Mouse (Mus musculus): Measurements from ENCODE around the gene Asrgl1. TPM values are rescaled to one million over a fixed set of nuclear protein-coding genes. Genes with fewer than 3 reads are reported as not detected.
A peak's percentile ranks its signal among the peaks of the same experiment; 100 is the strongest.

Asrgl1 gene
- total and polyA plus RNA-seq, 3 experiments: 15.6 to 36.2 (median 25.1) TPM

GRCm38 (mm10) chr19:9137159-9137558 is 1.7 kb upstream of the Asrgl1 start:
- DNase-seq (ENCODE audit: extremely low read depth): no peak
- Histone ChIP-seq H3K4me2 (ENCODE audit: insufficient read depth, low read depth, poor library complexity, severe bottlenecking) (no peak overlapping the region), H3K36me3 (replicated peaks in 1 of 2; ENCODE audit: control insufficient read depth in 1 of 2, insufficient read depth in 1 of 2, low read length in 1 of 2) (peaks cover 7 to 12% of the 10 kb centered on the region in 2 experiments), H3K27ac (ENCODE audit: insufficient read depth, low read depth) (no peak overlapping the region), H3K9me3 (replicated peaks; ENCODE audit: low read length) (no peaks in the 10 kb centered on the region), H3K4me3 (replicated peaks in 1 of 3; ENCODE audit: low read depth in 2 of 3, low read length in 2 of 3, poor library complexity in 1 of 3) (no peak overlapping the region), H3K9ac (ENCODE audit: insufficient read depth, low read depth) (no peak overlapping the region), H3K4me1 (ENCODE audit: control insufficient read depth in 1 of 2, insufficient read depth in 2 of 2) (peaks cover 5 to 38% of the 10 kb centered on the region in 2 experiments; a peak in 3 of 4 replicates), H3K79me2 (replicated peaks; ENCODE audit: control insufficient read depth, extremely low read depth, insufficient read depth, poor library complexity, severe bottlenecking) (peaks cover 10% of the 10 kb centered on the region), H3K27me3 (replicated peaks) (no peaks in the 10 kb centered on the region)
- dilution Hi-C loops (cut with MboI; ENCODE audit: extremely low pct_ligation_motif_present, extremely low pct_unique_long_range_greater_than_20kb, low sequenced_read_pairs): no loop called here
- TF ChIP-seq ZNF384 (IDR thresholded peaks at IDR 0.05; ENCODE audit: low read depth, low read length): peak; percentile 61
- no peak for TF ChIP-seq GABPA (IDR thresholded peaks at IDR 0.05; ENCODE audit: insufficient replicate concordance, low read depth, low read length)
- in situ Hi-C loops (cut with MboI; ENCODE audit: low pct_ligation_motif_present, low pct_unique_long_range_greater_than_20kb, low sequenced_read_pairs): no loop called here

- Histone ChIP-seq H3K27ac (ENCODE audit: insufficient read depth, low read depth) (0 out of 2 replicates have a peak overlapping the region, but pooled peaks have one; percentile 13), H3K27me3 (replicated peaks) (no peaks in the 10 kb centered on the region), H3K36me3 (replicated peaks in 1 of 2; ENCODE audit: control insufficient read depth in 1 of 2, insufficient read depth in 1 of 2, low read length in 1 of 2) (peaks cover 7 to 22% of the 10 kb centered on the region in 2 experiments), H3K9me3 (replicated peaks; ENCODE audit: low read length) (no peaks in the 10 kb centered on the region), H3K4me3 (replicated peaks in 1 of 3; ENCODE audit: low read depth in 2 of 3, low read length in 2 of 3, poor library complexity in 1 of 3) (peak overlapping the region; percentile 82 to 99 (median 90)), H3K4me2 (ENCODE audit: insufficient read depth, low read depth, poor library complexity, severe bottlenecking) (peak overlapping the region; percentile 39), H3K9ac (ENCODE audit: insufficient read depth, low read depth) (peak overlapping the region; percentile 87), H3K4me1 (ENCODE audit: control insufficient read depth in 1 of 2, insufficient read depth in 2 of 2) (peaks cover 8 to 42% of the 10 kb centered on the region in 2 experiments), H3K79me2 (replicated peaks; ENCODE audit: control insufficient read depth, extremely low read depth, insufficient read depth, poor library complexity, severe bottlenecking) (peaks cover 10% of the 10 kb centered on the region)
- in situ Hi-C loops (cut with MboI; ENCODE audit: low pct_ligation_motif_present, low pct_unique_long_range_greater_than_20kb, low sequenced_read_pairs): no loop called here
- dilution Hi-C loops (cut with MboI; ENCODE audit: extremely low pct_ligation_motif_present, extremely low pct_unique_long_range_greater_than_20kb, low sequenced_read_pairs): no loop called here
- peak; percentile 29; the same call in 1 of the 2 replicates for TF ChIP-seq MAX (IDR thresholded peaks at IDR 0.05; ENCODE audit: low read length)
- 0 out of 2 replicates have a peak, but pooled peaks have one; percentile 33 for TF ChIP-seq ELF1 (IDR thresholded peaks at IDR 0.05; ENCODE audit: low read depth, low read length)
- no peak for TF ChIP-seq POLR2AphosphoS2 (IDR thresholded peaks at IDR 0.05; ENCODE audit: low read depth, low read length)
- peak; percentile 41; the same call in 1 of the 2 replicates for TF ChIP-seq MXI1 (IDR thresholded peaks at IDR 0.05; ENCODE audit: low read depth, low read length)
- peak; percentile 40 for DNase-seq (ENCODE audit: extremely low read depth)
These were observed 507 bp downstream of the Asrgl1 start for GRCm38 (mm10) chr19:9134746-9135511.

- no peak for TF ChIP-seq PAX5 (IDR thresholded peaks at IDR 0.05; ENCODE audit: low read length)
- no peak for TF ChIP-seq EP300 (IDR thresholded peaks at IDR 0.05; ENCODE audit: low read length)
- TF ChIP-seq JUND (conservative IDR thresholded peaks at IDR 0.05; ENCODE audit: low read depth, low read length): no peak
- no peak for TF ChIP-seq CHD2 (IDR thresholded peaks at IDR 0.05; ENCODE audit: low read length)
- dilution Hi-C loops (cut with MboI; ENCODE audit: extremely low pct_ligation_motif_present, extremely low pct_unique_long_range_greater_than_20kb, low sequenced_read_pairs): no loop called here
- Histone ChIP-seq H3K9me3 (replicated peaks; ENCODE audit: low read length) (peaks cover 7% of the 10 kb centered on the region), H3K9ac (ENCODE audit: insufficient read depth, low read depth) (no peak overlapping the region), H3K4me2 (ENCODE audit: insufficient read depth, low read depth, poor library complexity, severe bottlenecking) (no peak overlapping the region), H3K4me3 (replicated peaks in 1 of 3; ENCODE audit: low read depth in 2 of 3, low read length in 2 of 3, poor library complexity in 1 of 3) (no peak overlapping the region), H3K4me1 (ENCODE audit: control insufficient read depth in 1 of 2, insufficient read depth in 2 of 2) (peaks cover 8 to 29% of the 10 kb centered on the region in 2 experiments), H3K79me2 (replicated peaks; ENCODE audit: control insufficient read depth, extremely low read depth, insufficient read depth, poor library complexity, severe bottlenecking) (peaks cover 10% of the 10 kb centered on the region), H3K27ac (ENCODE audit: insufficient read depth, low read depth) (no peak overlapping the region), H3K36me3 (replicated peaks in 1 of 2; ENCODE audit: control insufficient read depth in 1 of 2, insufficient read depth in 1 of 2, low read length in 1 of 2) (peaks cover 16 to 57% of the 10 kb centered on the region in 2 experiments), H3K27me3 (replicated peaks) (no peaks in the 10 kb centered on the region)
- no peak for DNase-seq (ENCODE audit: extremely low read depth)
- in situ Hi-C loops (cut with MboI; ENCODE audit: low pct_ligation_motif_present, low pct_unique_long_range_greater_than_20kb, low sequenced_read_pairs): no loop called here
These were observed 5.4 kb downstream of the Asrgl1 start for GRCm38 (mm10) chr19:9129996-9130395.

All from CH12.LX (cell line).